Mouse (Mus musculus) myocyte (in vitro differentiated cells): Measurements from ENCODE around the gene Cbx8.
A peak's percentile ranks its signal among the peaks of the same experiment; 100 is the strongest.

ENCODE experiments used
- CEBPB ChIP-seq: IDR thresholded peaks from 2 replicates; pipeline ENCODE4 v1.6.1; 2011; ENCODE audit warnings: mild to moderate bottlenecking, moderate library complexity; ENCODE audit not compliant: poor library complexity, insufficient read depth, severe bottlenecking
- E2F4 ChIP-seq: IDR thresholded peaks from one replicate; pipeline ENCODE4 v1.6.1; 2011; ENCODE audit warnings: mild to moderate bottlenecking, control low read depth, moderate library complexity; ENCODE audit not compliant: insufficient read depth
- MAX ChIP-seq: IDR thresholded peaks from one replicate; pipeline ENCODE4 v1.6.1; 2011; ENCODE audit warnings: low read depth, mild to moderate bottlenecking, control low read depth
- MYOG ChIP-seq, 3 experiments: IDR thresholded peaks; one replicate each; pipeline ENCODE4 v1.6.1; 2011; ENCODE audit warnings: control low read depth in 2 of 3, low read depth in 2 of 3, mild to moderate bottlenecking in 2 of 3; ENCODE audit not compliant: insufficient read length in 2 of 3, control insufficient read depth in 1 of 3, insufficient read depth in 1 of 3
- POLR2A ChIP-seq: IDR thresholded peaks from one replicate; pipeline ENCODE4 v1.6.1; 2011; ENCODE audit warnings: low read depth, mild to moderate bottlenecking, control low read depth, moderate library complexity; ENCODE audit not compliant: insufficient read length
- POLR2AphosphoS2 ChIP-seq: IDR thresholded peaks from one replicate; pipeline ENCODE4 v1.6.1; 2011; ENCODE audit warnings: low read depth, control low read depth; ENCODE audit not compliant: insufficient read length
- TCF12 ChIP-seq: IDR thresholded peaks from one replicate; pipeline ENCODE4 v1.6.1; 2011; ENCODE audit warnings: mild to moderate bottlenecking, control low read depth; ENCODE audit not compliant: poor library complexity, insufficient read depth, severe bottlenecking
- TCF3 ChIP-seq: IDR thresholded peaks from one replicate; pipeline ENCODE4 v1.6.1; 2011; ENCODE audit warnings: low read depth, control low read depth; ENCODE audit not compliant: insufficient read length
- USF1 ChIP-seq: IDR thresholded peaks from one replicate; pipeline ENCODE4 v1.6.1; 2011; ENCODE audit warnings: low read depth, mild to moderate bottlenecking, control low read depth, moderate library complexity

DNA sequence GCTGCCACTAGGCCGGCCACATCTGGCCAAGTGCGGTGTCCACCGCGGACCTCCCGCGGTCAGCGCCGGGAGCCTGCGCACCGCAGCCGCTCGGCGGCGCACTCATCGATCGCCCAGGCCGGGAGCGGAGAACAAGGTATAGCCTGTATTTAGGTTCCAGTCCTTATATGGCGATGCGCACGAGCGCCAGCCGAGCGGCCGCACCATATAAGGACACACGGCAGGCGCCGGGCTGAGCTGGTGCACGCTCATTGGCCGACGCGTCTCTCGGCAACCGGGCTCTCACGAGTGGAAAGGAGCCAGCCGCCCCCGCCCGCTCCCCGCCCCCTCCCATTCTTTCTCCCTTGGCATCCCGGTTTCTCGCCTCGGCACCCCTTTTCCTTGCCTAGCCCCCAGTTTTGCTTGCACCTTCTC is 12.5 kb upstream of the Cbx8 start:
- TF ChIP-seq POLR2A (peak; percentile 41), CEBPB (no peak), USF1 (no peak), E2F4 (no peak), MAX (no peak), TCF12 (no peak), POLR2AphosphoS2 (no peak), MYOG (IDR thresholded peaks at IDR 0.05; ENCODE audit: control insufficient read depth in 1 of 3, insufficient read depth in 1 of 3, insufficient read length in 2 of 3, low read depth in 2 of 3) (no peak), TCF3 (peak; percentile 11)
